Mouse (Mus musculus) limb, embryonic 10.5 days (tissue): Measurements from ENCODE around the gene Imp4. TPM values are rescaled to one million over a fixed set of nuclear protein-coding genes. Genes with fewer than 3 reads are reported as not detected.

ENCODE experiments used
- DNase-seq: peaks from one replicate; pipeline ENCODE4 v3.0.0-alpha.2; 2017; ENCODE audit warnings: low spot score
- H3K27ac ChIP-seq: fragments of 300-500 bp; sonication (generic); 2 replicates; pipeline ENCODE4 v1.5.1; 2016; ENCODE audit warnings: mild to moderate bottlenecking
- H3K27me3 ChIP-seq: fragments of 300-500 bp; sonication (generic); 2 replicates; pipeline ENCODE4 v1.6.1; 2016; ENCODE audit warnings: low read depth, mild to moderate bottlenecking; ENCODE audit not compliant: poor library complexity, severe bottlenecking
- H3K36me3 ChIP-seq: fragments of 300-500 bp; sonication (generic); 2 replicates; pipeline ENCODE4 v1.6.1; 2016; ENCODE audit warnings: mild to moderate bottlenecking, moderate library complexity
- H3K4me1 ChIP-seq: fragments of 300-500 bp; sonication (generic); 2 replicates; pipeline ENCODE4 v1.6.1; 2016
- H3K4me3 ChIP-seq: fragments of 300-500 bp; sonication (generic); 2 replicates; pipeline ENCODE4 v1.5.1; 2016; ENCODE audit warnings: mild to moderate bottlenecking, moderate library complexity
- H3K9me3 ChIP-seq: fragments of 300-500 bp; sonication (generic); replicated peaks from 2 replicates; pipeline ENCODE4 v1.6.1; 2016; ENCODE audit warnings: mild to moderate bottlenecking
- WGBS: fragments of 180-500 bp; shearing (Covaris S2); methylation state at CpG from one replicate; pipeline ENCODE4 v1.1.7; 2016; 5-methylcytosine and 5-hydroxymethylcytosine counted together
- microRNA-seq: library from miRNA; unstranded; fragments of <30 nt; microRNA quantifications from one replicate; pipeline ENCODE4, GENCODE M21; 2017
- polyA plus RNA-seq: library from polyadenylated mRNA; unstranded; fragments of >200 nt; fragmentation: Nextera tagmentation; extraction: Ambion mirVana; gene quantifications from 2 replicates; pipeline ENCODE4 v1.2.1, GENCODE M21; 2016

Gene Imp4
- polyA plus RNA-seq, 1 experiment from 2014 or later = 126 TPM

DNA sequence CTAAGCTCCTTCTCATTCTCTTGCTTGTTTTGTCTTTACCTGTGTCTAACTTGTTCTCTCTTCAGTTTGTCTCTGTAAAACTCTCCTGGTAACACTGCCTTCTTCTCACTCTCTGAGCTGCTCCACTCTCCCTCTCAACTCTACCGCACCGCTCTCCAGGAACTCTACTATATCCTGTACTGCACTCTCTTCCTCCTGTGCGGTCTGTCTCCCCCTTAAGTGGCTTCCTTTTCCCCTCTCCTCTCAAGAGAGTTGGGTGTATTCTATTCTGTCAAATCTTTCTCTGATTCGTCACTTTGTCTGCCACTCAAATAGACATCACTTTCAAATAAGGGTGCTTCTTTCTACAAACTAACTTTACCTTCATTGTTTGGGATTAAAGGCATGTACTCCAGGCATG lies 51.8 kb downstream of the Imp4 start:
- Histone ChIP-seq H3K9me3 (no peaks in the 10 kb centered on the region), H3K4me1 (no peaks in the 10 kb centered on the region), H3K27me3 (no peaks in the 10 kb centered on the region), H3K27ac (no peak overlapping the region), H3K36me3 (no peaks in the 10 kb centered on the region), H3K4me3 (no peak overlapping the region)
- 89% methylated on average over 4 of the region's 4 CpGs for WGBS
- no peak for DNase-seq

Small RNAs within 50 kb of the gene (microRNA-seq; reads per million reads assigned to microRNA genes)
- 4.1 reads per million, percentile 6 among the genes with 10 or more reads in this experiment for gene Mir5103

Other genes with a start within 250 kb of the Imp4 start
- 52.0 and 55.9 TPM in 2 replicates for gene Ccdc115, start 179 bp upstream of the Imp4 start, polyA plus RNA-seq
- gene Ptpn18, start 19.9 kb downstream of the Imp4 start, polyA plus RNA-seq = 6.7 and 7.8 TPM in 2 replicates
- gene Prss39, start 58.6 kb downstream of the Imp4 start, polyA plus RNA-seq = not detected in 2 replicates
- gene Cfc1, start 95.8 kb downstream of the Imp4 start, polyA plus RNA-seq = not detected in 2 replicates
- gene Prss40, start 121.1 kb downstream of the Imp4 start, polyA plus RNA-seq = not detected in 2 replicates
- gene Amer3, start 139.8 kb downstream of the Imp4 start, polyA plus RNA-seq = not detected in 2 replicates